Mouse (Mus musculus) adrenal gland, postnatal 25 days (tissue): ENCODE results near the gene Myf5. TPM values are rescaled to one million over a fixed set of nuclear protein-coding genes. Genes with fewer than 3 reads are reported as not detected.

Experiments
- microRNA-seq, 2 experiments: library from miRNA; unstranded; fragments of <30 nt; microRNA quantifications; one replicate each; pipeline ENCODE4 v1.2.0; 2021
- total RNA-seq: library from RNA; stranded (reverse); gene quantifications from 2 replicates; pipeline ENCODE4 v1.2.3, GENCODE M21; 2021

Myf5 gene
- total RNA-seq, 1 experiment from 2014 or later: not detected

Small RNAs within 50 kb of the gene (microRNA-seq; reads per million reads assigned to microRNA genes)
- 0 reads per million in 2 experiments for gene Gm44403

Other genes starting within 250 kb of the Myf5 start
- 1.4 and 1.6 TPM in 2 replicates for gene Lin7a, start 214.4 kb downstream of the Myf5 start, total RNA-seq
- not detected in 2 replicates for gene Myf6, start 8.6 kb upstream of the Myf5 start, total RNA-seq
- 0.06 and 0.29 TPM in 2 replicates for gene Ptprq, start 233.9 kb upstream of the Myf5 start, total RNA-seq